Mouse (Mus musculus) heart, adult 18-20 months (tissue): ENCODE results near the gene Fmo6. TPM values are rescaled to one million over a fixed set of nuclear protein-coding genes. Genes with fewer than 3 reads are reported as not detected.

Experiments used
- DNase-seq, 2 experiments: peaks; one replicate each; pipeline ENCODE4 v3.0.0; 2021 to 2022; ENCODE audit warnings: mixed read lengths in 1 of 2
- total RNA-seq, 2 experiments: library from RNA; stranded (reverse); gene quantifications; 2 replicates each; pipeline ENCODE4 v1.2.3; 2021

Fmo6 gene
- total RNA-seq, 2 experiments from 2014 or later: 1.3 TPM; not detected in 1

- DNase-seq: no peak
Measured at GRCm38 (mm10) chr1:162914932-162915556, 22.3 kb downstream of the Fmo6 start.

DNA sequence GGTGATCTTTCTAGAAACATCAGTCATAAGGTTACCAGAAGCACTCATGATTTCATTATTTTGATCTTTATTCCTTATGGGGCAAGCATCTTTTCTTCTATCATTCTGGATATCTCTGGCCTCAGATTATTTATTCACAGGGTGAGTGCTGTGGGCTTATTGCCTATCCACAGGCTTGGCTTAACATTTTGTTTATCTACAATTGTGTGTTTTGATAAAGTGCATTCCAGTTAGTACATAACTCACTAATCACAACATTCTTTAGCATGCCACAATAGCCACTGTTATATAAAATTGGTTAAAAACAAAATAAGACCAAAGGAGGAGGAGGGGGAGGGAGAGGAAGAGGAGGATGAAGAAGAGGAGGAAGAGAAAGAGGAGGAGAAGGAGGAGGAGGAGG, 25.2 kb downstream of the Fmo6 start:
- no peak for DNase-seq

DNA sequence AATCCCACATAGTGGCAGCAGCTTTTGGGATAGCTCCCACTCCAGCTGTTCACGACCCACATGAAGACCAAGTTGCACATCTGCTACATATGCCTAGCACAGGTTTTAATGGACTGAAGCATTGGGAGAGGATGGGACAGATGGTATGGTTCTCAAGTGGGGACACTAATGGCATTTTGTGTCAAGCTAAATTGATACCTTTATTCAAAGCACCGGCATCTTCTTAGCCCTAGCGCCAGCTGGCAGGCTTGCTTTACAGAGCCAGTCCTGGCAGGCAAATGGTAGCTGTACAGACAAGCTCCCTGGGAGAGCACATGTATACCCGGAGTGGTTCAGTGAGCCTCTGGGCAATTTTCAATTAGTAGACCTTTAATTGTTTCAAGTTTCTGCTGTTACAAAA, 35.4 kb downstream of the Fmo6 start:
- no peak for DNase-seq

DNA sequence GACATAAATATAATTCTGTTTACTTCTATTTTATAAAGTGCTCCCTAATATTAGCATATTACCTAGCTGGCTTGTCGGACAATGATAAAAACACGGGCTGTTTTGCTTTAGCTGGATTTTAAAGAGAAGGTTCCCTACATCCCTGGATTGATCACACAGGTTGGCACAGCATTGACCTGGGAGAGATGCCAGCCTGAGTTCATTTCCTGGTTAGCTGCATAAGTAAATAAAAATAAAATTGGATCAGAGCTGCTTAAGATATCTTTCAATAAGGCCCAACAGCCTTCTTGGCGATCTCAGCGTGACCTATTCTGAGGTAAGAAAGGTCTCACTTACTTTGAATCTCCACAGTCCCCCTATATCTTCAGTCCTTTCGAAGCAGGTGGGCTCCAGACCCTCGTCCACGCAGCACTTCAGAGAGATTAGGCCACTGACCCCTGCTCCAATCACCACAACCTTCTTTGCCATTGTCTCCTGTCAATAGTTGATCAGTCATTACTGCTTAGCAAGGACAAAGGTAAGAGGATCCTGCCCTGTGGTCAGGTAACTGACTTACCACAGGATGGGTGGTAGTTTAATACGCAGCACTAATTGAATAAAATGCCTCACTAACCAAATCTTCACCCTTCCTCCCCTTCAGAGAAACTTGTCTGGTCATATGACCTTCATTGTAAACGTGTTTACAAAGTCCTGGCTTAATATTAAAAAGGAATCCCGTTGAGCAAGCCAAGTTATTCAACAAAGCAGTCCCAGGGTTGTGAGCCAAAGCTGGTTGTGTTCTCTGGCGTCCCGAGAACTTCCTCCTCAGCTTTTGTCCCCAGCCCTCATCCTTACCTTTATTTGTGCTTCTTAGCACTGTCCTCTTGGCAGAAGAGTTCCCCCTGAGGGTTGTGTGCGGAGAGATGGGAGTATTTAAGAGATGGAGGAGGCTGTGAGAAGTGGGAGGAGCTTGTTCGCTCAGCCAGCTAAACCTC, 39.2 kb downstream of the Fmo6 start, which contains the start of gene Fmo2:
Gene Fmo2 (minus strand): TSS at position 889 of the 974 bp plus-strand sequence.
- peak; percentile 76 to 86 for DNase-seq

DNA sequence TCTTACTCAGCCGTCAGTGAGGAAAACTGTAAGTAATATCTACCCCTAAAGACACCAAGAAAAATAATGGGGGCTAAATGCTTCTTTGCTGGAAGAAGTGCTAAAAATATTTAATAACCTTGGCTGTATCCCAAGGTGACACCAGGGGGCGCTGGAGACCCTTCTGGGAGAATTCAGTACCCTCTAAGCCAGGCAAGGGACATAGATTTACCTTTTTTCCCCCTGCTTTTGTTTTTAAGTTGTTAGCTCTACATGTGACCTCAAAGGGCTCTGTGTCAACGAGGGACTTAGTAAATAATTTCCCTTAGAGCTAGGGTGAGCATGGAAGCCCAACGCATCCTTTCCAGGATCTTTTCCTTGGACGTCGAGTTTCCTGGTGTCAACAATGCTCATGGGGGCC, 41.4 kb downstream of the Fmo6 start:
- DNase-seq: peak; percentile 71 to 92

DNA sequence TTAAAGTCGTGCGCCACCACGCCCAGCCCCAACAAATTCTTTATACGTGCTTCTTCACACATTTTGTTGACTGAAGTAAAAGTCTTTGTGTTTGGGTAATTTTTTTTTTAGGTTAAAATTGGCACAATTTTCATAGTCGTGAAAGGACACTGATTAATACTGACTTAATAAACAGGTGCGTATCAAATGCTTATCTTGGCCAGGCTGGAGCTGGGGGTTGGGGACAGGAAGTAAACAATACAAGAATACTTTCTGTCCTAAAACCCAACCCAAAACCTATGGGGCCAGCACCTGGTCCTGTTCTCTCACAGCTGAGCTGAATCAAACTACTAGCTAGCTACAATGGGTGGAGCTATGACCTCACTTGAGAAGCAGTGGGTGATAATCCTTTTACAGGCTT, 44.3 kb downstream of the Fmo6 start:
- DNase-seq: peak; percentile 39 to 50

GRCm38 (mm10) chr1:162891980-162892451, 45.3 kb downstream of the Fmo6 start:
- DNase-seq: peak; percentile 60 to 67

DNA sequence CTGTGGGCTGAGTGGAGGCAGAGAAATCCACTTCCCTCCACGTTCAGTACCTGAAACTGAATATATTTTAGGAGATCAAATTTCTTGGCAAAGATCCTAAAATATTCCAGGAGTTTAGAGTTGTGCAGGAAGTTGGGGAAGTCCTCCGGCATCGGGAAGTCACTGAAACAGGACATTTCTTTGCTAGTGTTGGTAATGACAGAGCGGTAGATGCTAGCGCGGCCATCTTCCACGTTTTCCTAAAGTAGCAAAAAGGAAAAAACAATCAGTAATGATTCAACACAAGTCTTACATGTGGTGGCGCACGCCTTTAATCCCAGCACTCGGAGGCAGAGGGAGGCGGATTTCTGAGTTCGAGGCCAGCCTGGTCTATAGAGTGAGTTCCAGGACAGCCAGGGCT, 48.7 kb downstream of the Fmo6 start:
- DNase-seq: peak; percentile 8 to 42

DNA sequence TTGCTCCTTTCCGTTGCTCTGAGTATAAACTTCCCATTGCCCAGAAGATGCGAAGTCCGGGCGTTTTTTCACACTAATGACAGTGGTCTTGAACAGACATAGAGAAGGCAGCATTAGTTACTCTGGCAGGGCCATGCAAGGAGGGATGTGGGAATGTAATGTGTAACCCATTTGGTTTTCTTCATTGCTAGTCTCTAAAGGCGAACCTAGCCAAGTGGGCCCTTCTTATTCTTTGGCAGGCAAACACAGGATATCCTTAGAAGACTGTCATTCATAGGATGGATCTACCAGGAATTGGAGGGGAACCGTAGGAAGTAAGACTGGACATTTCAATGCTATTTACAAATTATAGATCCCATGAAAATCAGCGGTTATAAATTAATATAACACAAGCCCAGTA, 49.7 kb downstream of the Fmo6 start:
- DNase-seq: peak in 1 of 2 experiments; percentile 59

DNA sequence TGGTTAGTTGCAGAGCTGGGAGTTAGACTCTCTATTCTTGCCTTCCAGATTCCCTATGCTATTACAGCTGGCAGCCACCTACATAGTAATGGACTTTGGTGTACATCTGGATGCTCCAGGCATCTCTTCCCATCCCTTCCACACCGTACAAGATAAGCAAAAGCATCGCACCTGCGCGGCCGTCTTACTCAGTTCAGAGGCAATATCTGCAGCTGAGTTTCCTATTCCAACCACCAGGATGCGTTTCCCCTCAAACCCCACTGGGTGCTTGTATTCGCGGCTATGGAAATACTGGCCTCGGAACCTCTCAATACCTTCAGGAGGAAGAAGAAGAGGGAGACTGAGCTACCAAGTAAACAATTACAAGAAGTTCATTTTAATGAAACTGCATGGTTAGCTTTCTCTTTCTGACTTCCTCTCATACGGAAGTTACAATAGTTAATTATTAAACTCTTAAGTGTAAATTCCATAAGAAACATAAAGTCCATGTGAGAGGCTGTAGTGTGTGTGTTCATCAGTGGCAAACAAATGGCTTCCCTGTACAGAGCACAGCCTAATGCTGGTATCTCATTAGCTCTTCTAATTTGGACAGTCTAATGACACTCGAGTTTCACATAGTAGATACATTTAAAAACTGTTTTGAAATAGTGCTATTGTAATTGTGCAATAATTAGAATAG, 51.0 kb downstream of the Fmo6 start:
- DNase-seq: no peak

DNA sequence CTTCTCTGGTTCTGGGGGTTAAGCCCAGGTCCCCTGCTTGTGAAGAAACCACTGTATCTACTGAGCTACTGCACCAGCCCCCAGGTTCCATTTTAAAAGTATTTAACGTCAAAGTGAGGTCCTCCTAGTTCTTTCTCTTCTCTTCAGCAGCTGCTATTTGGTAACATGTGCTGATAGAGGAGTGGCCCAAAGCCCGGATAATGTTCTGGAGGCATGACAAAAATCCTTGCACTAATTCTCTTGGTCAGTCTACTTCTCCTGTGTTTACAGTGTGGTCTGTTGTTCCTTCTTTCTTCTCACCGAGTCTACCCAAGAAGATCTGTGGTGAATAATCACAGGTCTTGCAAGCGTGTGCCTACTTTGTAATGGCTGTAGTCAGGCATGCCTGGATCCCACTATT, 54.6 kb downstream of the Fmo6 start:
- peak; percentile 51 to 60 for DNase-seq

DNA sequence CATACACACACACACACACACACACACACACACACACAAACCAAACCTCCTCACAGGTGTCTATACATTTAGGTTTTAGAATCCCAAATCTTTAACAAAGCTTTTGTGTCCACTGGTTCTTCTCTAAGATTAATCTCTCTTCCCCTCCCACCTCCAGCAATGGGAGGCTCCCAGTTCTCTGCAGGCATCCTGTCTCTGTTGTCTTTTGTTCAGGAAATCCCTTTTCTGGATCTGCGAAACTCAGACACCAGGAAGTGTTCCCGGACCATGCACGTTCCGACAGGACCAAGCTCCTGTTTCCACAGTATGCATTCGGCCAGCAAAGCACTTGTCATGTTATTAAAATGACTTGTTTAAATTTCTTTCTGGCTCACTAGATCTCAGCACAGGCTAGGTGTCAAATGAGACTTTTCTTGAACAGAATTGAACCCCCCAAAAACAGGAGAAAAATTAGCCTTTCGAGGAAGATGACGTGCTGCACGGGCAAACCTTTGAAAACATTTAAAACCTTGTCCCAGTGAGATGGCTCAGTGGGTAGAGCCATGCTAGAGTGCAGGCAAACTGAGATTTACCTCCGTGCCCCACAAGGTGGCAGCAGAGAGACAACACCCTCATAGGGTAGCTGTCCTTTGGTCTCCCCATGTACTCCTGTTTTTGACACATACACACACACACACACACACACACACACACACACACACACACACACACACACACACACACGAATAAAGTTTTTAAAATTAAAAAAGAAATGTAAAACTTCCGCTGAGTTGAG, 57.5 kb downstream of the Fmo6 start:
- DNase-seq: peak; percentile 60 to 83

DNA sequence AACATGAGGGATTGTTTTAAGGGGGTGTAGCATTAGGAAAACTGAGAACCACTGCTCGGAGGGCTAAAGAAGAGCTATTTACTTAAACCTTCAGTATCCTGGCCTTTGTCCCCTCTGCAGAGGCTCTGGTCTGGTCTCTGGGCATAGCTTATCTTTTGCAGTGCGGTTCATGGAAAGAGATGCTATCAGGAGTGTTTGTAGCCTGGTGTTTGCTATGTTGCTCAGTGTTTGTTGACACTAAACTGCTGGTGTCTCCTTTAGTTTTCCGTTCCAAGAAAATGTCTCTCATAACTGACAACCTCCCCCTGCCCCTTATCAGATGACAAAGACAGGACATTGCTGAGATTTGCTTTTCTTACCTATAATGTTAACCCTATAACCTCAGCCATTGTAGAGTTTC, 62.2 kb downstream of the Fmo6 start:
- DNase-seq: no peak

GRCm38 (mm10) chr1:162871701-162872311, 65.5 kb downstream of the Fmo6 start:
- no peak for DNase-seq

GRCm38 (mm10) chr1:162870978-162871377, 66.3 kb downstream of the Fmo6 start:
- no peak for DNase-seq

- no peak for DNase-seq
Measured at GRCm38 (mm10) chr1:162867396-162867795, 69.9 kb downstream of the Fmo6 start.

Other genes starting within 250 kb of the Fmo6 start
- gene Prrc2c, start 197.0 kb downstream of the Fmo6 start, total RNA-seq: 10 to 100 TPM; 60.7 to 78.1 TPM
- gene Fmo4, start 123.5 kb downstream of the Fmo6 start, total RNA-seq: not detected
- gene Fmo1, start 70.9 kb downstream of the Fmo6 start, total RNA-seq: 10 to 100 TPM; 31.4 to 54.9 TPM
- 10 to 100 TPM; 41.6 to 51.5 TPM for gene Fmo2, start 38.8 kb downstream of the Fmo6 start, total RNA-seq
- gene Fmo3, start 47.0 kb upstream of the Fmo6 start, total RNA-seq: 1 to 10 TPM in 1 of 2 experiments, not detected in 1; 1.8 TPM
- not detected for gene Mroh9, start 148.2 kb upstream of the Fmo6 start, total RNA-seq